Mouse (Mus musculus) right cerebral cortex, postnatal 36 days (tissue): ENCODE data around the gene Zfp873.
"Not testable (repeated sequence)": the region's sequence is repeated elsewhere in the genome, so short reads cannot be mapped to it uniquely, and the experiment has no call there.

Experiments used
- DNase-seq, 2 experiments: peaks; one replicate each; pipeline ENCODE4 v3.0.0; 2022; ENCODE audit warnings: low spot score in 2 of 2, mixed read lengths in 1 of 2

Gene Zfp873

DNA sequence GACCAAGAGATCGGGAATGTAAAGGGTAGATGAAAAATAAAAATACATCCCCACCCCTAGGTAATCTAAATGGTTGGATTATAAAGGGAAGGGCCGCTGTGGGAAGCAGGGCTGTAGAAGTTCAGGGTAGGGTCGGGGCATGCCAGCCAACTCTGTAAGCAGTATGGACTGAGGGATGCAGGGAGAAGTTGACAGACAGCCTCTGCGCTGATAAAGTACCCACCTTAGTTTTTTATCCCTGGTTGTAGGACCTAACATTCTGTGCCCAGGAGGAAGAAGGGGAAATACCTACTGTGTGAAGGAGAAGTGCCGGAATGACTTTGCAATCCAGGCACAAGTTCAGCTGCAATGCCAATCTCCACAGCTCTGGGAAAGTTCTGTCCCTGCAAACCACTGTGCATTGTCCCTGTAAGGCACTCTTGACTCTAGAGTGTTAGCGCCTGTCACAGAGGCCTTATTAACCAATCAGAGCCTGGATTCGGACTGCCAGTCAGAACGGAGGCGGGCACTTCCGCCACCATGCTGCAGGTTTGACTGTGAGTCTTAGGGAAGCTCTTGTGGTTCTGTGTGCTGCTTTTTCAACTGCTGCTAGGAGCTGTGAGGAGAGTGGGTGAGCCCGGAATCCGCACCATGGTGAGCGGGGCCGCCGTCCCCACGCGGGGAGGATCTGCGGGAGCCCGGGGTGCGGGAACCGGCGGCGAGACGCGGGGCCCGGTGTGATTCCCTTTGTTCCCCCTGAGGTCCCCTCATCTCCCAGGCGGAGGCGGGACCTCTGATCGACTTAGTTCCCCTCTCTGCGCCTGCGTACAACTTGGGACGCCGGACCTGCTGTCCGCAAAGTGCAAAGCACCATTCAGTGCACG lies at the start of gene Zfp873:
Gene Zfp873, plus strand, starts transcription at position 527 of the 863 bp plus-strand sequence.
- DNase-seq: peak; percentile 91 to 94

- not testable (repeated sequence) for DNase-seq
Observed at GRCm38 (mm10) chr10:82003209-82003608, 44.7 kb upstream of the Zfp873 start.

GRCm38 (mm10) chr10:82004822-82005221 lies 43.1 kb upstream of the Zfp873 start:
- DNase-seq: not testable (repeated sequence)

DNA sequence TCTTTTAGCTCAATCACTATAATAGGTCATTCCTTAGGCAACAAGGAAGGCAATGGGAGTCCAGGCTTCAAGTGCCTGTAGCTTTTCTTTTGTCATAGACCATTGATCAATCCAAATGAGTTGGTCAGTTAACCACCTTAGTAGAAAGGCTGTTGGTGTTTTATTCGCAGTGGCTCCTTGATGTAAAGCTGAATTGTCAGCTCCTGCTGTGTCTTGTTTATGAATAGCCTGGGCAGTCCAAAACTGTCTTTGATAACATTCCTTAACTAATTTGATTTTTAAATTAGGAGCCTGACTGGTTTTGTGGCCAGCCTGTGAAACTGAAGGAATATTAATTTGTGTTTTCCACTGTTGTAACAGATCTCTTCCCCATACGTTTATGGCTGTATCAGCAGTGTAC lies 5.7 kb upstream of the Zfp873 start:
- no peak for DNase-seq

DNA sequence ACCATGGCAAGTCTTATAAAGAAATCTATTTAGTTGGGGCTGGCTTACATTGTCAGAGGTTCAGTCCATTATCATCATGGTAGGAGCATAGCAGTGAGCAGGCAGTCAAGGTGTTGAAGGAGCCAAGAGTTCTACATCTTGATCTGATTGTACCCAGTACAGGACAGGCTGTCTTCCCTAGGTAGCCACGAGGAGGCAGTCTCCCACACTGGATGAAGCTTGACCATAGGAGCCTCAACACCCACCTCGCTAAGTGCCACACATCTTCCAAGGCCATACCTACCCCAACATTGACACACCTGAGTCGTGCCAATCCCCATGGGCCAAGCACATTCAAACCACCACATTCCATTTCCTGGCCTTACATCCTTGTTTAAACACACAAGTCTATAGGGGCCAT lies 1.3 kb upstream of the Zfp873 start:
- DNase-seq: no peak

DNA sequence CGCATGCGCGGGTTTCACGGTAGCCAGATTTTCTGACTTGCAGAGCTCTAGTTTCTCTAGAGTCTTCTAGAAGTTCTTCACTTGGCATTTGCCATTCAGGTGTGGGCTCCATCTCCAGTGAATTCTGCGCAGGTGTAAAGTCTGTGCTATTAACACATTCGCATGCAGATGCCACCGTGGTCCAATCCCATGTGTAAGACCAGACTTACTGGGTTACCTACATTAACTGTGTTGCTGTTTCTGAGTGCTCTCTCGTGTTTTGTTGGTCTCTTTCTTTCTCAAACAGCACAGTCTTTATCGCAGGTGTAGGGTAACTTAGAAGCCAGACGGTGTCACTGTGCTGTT lies 509 bp downstream of the Zfp873 start:
- not testable (repeated sequence) for DNase-seq

- DNase-seq: peak; percentile 58 to 71
Observed at GRCm38 (mm10) chr10:82082728-82083621, 35.1 kb downstream of the Zfp873 start, which contains the start of gene BC024063. BC024063 (plus strand) TSS chr10:82083353.

DNA sequence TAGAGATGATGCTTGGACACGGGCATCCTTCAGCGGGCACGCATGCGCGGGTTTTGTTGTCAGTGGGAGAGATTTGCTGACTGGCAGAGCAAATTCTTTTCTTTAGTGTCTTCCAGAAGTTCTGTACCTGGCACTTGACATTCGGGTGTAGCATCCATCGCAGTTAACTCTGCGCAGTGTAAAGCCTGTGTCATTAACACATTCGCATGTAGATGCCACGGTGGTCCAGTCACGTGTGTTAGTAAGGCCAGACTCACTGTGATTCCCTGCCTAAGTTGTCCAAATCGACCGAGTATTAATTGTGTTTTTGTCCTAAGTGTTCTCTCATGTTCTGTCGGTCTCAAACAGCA lies 35.7 kb downstream of the Zfp873 start:
- DNase-seq: not testable (repeated sequence)
